Mouse (Mus musculus): Measurements from ENCODE around the gene Hspa1a.
"Not testable (repeated sequence)": the region's sequence is repeated elsewhere in the genome, so short reads cannot be mapped to it uniquely, and the experiment has no call there.

Gene Hspa1a

GRCm38 (mm10) chr17:35001452-35002152 lies 29.6 kb upstream of the Hspa1a start:
- in situ Hi-C loops (cut with MboI; ENCODE audit: low sequenced_read_pairs): no loop called here

DNA sequence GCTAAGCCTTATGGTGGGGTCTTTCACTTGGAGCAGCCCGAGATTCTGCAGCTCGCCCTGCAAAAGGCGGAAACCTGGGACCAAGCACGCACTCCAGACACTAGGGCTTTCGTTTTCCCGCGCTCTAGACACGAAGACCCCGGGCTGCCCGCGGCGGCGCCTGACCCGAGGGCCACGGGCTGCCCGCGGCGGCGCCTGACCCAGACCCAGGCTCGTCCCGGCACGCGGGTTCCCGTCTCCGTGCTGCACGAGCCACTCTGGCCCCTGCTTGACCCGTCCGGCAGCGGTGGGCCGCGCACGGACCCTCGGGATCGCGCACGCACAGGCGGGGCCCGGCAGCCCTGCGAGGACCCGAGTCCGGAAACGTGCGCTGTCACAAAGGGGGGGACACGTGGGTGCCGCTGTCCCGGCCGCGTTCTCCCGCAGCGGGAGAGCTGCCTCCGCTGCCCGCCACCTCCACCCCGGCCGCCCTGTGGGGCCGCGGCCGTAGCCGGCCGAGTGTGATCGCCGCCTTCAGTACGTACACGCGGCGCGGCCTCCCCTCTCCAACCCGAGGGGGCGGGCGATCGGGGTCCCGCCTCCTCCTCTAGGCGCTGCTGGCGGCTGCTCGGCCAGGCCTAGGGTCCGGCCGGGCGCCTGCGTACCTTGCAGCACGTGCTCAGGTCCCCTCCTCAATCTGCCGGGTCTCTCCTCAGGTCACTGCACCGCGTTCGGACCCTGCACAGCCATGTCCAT lies 28.9 kb upstream of the Hspa1a start, which contains the start of gene Vars:
Gene Vars, plus strand, starts transcription at position 271 of the 735 bp plus-strand sequence.
- in situ Hi-C loops (cut with MboI; ENCODE audit: low sequenced_read_pairs): no loop called here

GRCm38 (mm10) chr17:34999871-35000716 lies 28.1 kb upstream of the Hspa1a start:
- in situ Hi-C loops (cut with MboI; ENCODE audit: low sequenced_read_pairs): not testable (repeated sequence)

DNA sequence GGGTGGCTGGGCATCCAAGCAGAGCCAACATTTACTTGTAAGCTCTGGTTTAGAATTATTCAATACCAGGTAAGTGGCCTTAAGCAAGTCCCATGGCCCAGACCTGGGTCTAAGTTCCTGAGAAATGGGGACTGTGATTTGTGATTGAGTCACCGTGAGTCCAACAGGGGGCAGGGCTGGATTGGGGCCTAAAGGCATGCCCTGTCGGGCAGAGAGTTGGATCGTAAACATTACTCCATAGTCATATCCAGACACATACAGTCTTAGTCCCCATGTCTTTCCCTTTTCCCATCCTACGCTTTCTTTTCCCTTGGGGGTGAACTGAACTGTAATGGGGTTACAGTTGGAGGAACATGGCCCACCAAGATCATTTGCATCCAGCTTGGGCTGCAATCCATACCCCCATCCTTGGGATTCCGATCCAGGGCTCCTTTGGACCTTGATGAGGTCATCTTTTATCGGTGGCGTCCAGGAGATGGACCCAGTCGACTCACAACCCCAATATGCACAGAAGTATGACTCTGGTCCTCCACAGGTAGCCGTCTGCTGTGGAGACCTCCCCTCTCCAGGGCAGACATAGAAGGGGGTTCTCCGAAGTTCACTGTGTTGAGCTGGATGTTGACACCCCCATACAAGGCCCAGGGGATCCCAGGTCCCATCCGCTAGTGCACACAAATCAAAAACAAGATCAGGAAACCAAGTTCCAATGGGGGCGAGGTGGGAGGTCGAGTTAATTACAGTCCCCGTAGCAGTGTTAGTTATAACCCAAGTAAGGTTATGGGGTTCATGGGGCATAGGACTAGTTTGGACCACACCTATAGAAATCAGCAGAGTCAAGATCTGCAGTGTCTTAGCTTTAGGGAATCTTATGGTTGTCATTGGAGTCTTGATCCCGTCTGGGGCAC lies 26.8 kb upstream of the Hspa1a start:
- in situ Hi-C loops (cut with MboI; ENCODE audit: low sequenced_read_pairs): no loop called here

DNA sequence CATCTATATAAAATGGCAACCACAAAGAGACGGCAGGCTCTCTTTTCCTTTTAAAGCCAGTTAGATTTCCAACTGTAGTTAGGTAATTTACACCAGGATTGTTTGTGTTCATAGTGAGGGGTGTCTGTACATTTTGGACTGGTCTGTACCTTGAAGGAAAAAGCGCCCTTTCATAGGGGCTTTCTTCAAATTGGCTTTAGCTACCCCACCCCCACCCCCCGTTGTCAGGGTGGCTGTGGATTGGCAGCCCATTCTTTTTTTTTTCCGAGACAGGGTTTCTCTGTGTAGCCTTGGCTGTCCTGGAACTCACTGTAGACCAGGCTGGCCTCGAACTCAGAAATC lies 25.2 kb upstream of the Hspa1a start:
- in situ Hi-C loops (cut with MboI; ENCODE audit: low sequenced_read_pairs): no loop called here

DNA sequence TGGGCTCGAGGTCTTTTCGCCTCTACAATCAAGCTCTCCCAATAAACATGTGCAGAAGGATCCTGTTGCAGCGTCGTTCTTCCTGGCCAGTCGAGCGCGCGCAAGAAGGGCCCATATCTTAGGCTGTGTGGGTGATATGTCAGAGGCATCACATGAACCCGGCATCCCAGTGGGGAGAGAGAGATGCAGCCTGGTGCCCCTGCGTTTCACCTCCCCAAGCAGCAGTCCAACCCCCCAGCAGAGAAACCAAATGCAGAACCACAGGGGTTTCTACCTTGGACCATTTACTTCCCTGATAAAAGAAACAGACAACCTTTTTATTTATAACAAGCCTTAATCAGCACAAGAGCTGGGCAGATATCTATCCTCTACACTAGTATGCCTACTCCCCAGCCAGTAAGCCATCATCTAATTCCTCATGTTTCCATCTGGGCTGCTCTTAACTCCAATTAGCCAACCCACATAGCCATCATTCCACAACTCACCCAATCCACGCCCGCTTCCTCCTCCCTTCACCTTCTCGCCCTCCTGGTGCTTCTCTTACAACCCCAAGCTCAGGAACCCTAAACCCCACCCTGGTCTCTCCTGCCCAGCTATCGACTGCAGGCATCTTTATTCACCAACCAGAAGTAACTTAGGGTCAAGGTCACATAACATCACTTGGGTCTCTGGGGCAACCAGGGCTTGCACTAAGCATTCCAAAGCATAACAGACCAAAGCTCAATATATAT lies 24.6 kb upstream of the Hspa1a start:
- in situ Hi-C loops (cut with MboI; ENCODE audit: low sequenced_read_pairs): no loop called here

- in situ Hi-C loops (cut with MboI; ENCODE audit: low sequenced_read_pairs): not testable (repeated sequence)
Measured at GRCm38 (mm10) chr17:34995927-34996326, 24.0 kb upstream of the Hspa1a start.

DNA sequence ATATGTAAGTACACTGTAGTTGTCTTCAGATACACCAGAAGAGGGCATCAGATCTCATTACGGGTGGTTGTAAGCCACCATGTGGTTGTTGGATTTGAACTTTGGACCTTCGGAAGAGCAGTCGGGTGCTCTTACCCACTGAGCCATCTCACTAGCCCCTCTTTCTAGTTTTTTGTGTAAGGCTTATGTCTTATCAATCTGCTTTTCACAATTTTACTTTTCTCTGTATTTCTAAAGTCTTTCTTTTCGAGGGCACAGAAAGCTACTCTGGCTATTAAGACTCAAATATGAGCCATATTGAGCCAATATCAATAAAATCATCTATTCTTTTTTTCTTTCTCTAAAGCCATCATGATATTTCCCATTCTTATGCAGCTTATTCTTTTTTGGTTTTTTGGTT lies 23.2 kb upstream of the Hspa1a start:
- in situ Hi-C loops (cut with MboI; ENCODE audit: low sequenced_read_pairs): not testable (repeated sequence)

DNA sequence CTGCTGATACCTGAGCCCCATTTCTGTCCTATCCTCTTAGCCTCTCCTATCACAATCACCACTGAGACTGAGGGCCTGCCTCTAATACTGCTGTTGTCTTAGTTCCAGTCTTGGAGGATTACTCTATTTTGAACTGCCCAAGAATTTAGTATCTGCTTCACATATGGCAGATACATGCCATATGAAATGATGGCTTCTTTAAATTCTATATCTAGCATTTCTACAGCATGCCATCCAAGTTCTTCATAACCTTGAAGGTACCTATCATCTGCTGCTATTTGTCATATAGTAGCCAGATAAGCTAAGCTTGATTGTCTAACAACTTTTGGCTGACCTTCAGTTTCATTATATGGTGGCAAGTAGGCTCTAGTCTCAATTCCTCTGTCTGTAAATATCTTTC lies 22.8 kb upstream of the Hspa1a start:
- in situ Hi-C loops (cut with MboI; ENCODE audit: low sequenced_read_pairs): no loop called here

GRCm38 (mm10) chr17:34984218-34984617 lies 12.3 kb upstream of the Hspa1a start:
- in situ Hi-C loops (cut with MboI; ENCODE audit: low sequenced_read_pairs): no loop called here

GRCm38 (mm10) chr17:34982328-34982727 lies 10.4 kb upstream of the Hspa1a start:
- in situ Hi-C loops (cut with MboI; ENCODE audit: low sequenced_read_pairs): no loop called here

DNA sequence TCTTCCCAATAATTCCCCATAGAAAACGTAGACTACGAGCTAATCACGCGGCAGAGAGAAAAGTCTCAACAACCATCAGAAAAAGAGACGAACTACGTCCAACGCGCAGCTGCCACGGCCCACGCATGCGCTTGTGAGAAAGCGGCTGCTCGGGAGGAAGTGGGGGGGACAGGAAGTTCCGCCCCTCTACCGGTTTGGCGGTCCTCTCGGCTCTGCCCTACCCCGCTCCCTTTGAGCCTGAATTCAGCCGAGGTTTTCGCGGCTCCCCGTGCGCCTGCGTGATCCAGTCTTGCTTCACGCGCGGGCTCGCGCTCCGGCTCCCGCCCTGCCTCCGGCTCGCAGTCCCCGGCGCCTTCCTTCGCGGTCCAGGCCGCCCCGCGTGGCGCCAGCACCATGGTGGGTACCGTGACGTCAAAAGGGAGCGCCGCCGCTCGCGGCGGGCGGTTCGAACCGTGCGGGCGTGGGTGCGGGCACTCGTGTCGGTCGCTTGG lies 9.8 kb upstream of the Hspa1a start, which contains the start of gene Lsm2:
Gene Lsm2, plus strand, starts transcription at position 173 of the 491 bp plus-strand sequence.
- in situ Hi-C loops (cut with MboI; ENCODE audit: low sequenced_read_pairs): no loop called here

- in situ Hi-C loops (cut with MboI; ENCODE audit: low sequenced_read_pairs): no loop called here
Measured at GRCm38 (mm10) chr17:34980655-34981054, 8.7 kb upstream of the Hspa1a start.

DNA sequence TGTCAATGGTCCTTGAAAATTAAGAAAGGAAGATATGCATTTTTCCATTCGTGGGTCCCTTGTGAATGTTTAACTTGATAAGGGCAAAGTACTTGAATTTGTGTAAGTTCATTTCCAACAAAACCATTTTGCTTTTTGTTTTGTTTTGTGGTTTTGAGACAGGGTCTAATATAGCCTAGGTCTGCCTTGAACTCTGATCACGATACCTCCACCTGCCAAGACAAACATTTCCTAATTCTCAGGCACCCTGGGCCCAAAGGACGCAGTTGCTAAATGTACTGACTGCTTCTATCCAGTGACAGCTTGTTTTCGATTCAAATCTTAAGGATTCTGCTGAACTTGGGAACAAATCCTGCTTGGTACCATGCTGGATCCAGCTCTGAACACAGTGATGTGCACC lies 7.7 kb upstream of the Hspa1a start:
- in situ Hi-C loops (cut with MboI; ENCODE audit: low sequenced_read_pairs): no loop called here

GRCm38 (mm10) chr17:34978239-34978638 lies 6.3 kb upstream of the Hspa1a start:
- in situ Hi-C loops (cut with MboI; ENCODE audit: low sequenced_read_pairs): no loop called here

DNA sequence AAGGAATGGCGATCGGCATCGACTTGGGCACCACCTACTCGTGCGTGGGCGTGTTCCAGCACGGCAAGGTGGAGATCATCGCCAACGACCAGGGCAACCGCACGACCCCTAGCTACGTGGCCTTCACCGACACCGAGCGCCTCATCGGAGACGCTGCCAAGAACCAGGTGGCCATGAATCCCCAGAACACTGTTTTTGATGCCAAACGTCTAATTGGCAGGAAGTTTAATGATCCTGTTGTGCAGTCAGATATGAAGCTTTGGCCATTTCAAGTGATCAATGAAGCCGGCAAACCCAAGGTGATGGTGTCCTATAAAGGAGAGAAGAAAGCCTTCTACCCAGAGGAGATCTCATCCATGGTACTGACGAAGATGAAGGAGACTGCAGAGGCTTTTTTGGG lies 5.0 kb upstream of the Hspa1a start:
- in situ Hi-C loops (cut with MboI; ENCODE audit: low sequenced_read_pairs): no loop called here

DNA sequence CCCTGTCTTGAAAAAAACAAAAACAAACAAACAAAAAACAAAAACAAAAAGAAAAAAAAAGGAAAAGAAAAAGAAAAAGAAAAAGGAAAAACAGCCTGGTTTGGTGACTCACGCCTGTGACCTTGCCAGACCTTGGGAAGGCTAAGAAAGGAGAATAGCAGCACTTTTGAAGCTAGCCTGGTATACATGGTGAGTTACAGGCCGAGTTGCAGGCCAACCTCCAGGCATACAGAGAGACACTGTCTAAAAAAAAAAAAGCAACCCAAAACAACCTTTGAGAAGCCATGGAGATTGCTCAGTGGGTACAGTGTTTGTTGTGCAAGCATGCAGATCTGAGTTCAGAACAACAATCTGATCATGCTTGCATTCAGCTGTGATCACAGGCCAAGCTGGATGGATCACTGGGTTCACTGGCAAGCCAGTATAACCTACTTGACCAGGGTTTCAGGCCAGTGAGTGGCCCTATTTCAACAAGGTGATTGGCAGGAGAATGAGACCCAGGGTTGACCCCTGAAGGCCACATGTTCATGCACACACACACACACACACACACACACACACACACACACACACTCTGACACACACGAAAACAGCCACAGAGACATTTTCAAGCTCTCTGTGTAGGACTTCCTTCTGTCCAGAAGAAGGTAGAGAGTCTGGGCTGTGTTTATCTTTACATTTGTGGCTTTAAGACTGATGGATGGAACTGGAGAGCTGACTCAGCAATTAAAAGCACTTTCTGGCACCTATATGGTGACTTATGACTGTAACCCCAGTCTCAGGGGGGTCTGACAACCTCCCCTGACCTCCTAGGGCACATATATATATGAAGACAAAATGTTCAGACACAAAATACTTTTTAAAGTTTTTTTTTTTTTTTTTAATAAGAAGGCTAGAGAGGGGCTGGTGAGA lies 3.9 kb upstream of the Hspa1a start:
- in situ Hi-C loops (cut with MboI; ENCODE audit: low sequenced_read_pairs): no loop called here

- in situ Hi-C loops (cut with MboI; ENCODE audit: low sequenced_read_pairs): not testable (repeated sequence)
Measured at GRCm38 (mm10) chr17:34971694-34972068, 275 bp downstream of the Hspa1a start.

- in situ Hi-C loops (cut with MboI; ENCODE audit: low sequenced_read_pairs): not testable (repeated sequence)
Measured at GRCm38 (mm10) chr17:34970850-34971249, 1.1 kb downstream of the Hspa1a start.

Measured in CH12F3 (cell line).